Mouse (Mus musculus): ENCODE measurements at regions not wholly inside any gene's neighbourhood (a gene's known extent, or its start where the extent isn't known, plus 50 kb on each side); places are given as distances from the start of the nearest gene placed in this dataset.
A peak's percentile ranks its signal among the peaks of the same experiment; 100 is the strongest.

DNA sequence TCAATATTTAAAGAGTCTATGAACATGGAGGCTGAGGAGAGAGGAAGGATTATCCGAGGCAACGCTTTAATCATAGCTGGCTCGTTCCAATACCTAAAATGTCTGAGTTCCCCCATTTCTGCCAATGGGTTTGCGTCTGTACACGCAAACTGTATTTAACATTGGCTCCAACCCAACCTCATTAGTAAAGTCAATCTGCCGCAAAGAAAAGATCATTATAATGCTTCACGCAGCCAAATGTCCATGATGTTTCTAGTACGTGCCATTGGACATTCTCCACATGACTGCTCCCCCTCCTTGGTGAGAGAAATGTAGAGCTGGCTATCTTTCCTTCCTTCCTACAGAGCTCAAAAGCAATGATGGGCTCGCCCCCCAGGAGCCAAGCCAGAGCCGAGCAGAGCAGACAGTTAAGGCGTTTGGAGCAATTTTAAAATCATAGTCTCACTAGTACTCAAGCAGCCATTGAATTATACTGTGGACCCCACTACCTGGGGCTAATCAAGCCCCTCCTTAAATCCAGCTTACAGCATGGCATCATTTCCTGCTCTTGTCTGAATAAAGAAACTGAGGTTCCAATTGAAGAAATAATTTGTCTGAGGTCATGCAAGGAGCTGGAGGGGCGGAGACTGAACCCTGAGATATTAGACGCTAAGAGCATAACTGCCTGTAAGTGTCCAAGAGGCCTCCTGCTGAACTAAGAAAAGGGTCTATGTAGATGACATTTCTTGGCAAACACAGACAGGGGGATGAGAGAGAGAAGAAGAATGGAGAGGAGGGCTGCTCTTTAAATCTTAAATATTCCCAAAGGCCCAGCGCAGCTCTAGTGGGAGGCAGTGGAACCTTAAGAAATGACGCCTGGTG lies 88.5 kb upstream of the Adpgk start:
- Histone ChIP-seq H3K36me3 (ENCODE audit: control insufficient read depth, insufficient read depth, low read length) (no peaks in the 10 kb centered on the region), H3K27ac (ENCODE audit: insufficient read depth, low read depth, low read length) (no peak overlapping the region), H3K4me3 (ENCODE audit: low read depth, low read length) (no peak overlapping the region), H3K4me1 (ENCODE audit: control insufficient read depth, insufficient read depth, insufficient read length, low read length) (0 out of 2 replicates have a peak, but pooled peaks cover 2% of the 10 kb centered on the region), H3K27me3 (ENCODE audit: control insufficient read depth, insufficient read depth, low read length) (no peaks in the 10 kb centered on the region)
- TF ChIP-seq CTCF (IDR thresholded peaks at IDR 0.05; ENCODE audit: extremely low read depth, insufficient read length, insufficient replicate concordance, low read depth, low read length) (no peak), POLR2A (IDR thresholded peaks at IDR 0.05; ENCODE audit: low read depth, low read length) (no peak)
- whole genome bisulfite sequencing, result 90% methylated on average over 15 of the region's 15 CpGs

GRCm38 (mm10) chr9:59199495-59200196 lies 91.7 kb upstream of the Adpgk start:
- Histone ChIP-seq H3K27me3 (ENCODE audit: control insufficient read depth, insufficient read depth, low read length) (no peaks in the 10 kb centered on the region), H3K36me3 (ENCODE audit: control insufficient read depth, insufficient read depth, low read length) (no peaks in the 10 kb centered on the region), H3K4me3 (ENCODE audit: low read depth, low read length) (no peak overlapping the region), H3K4me1 (ENCODE audit: control insufficient read depth, insufficient read depth, insufficient read length, low read length) (0 out of 2 replicates have a peak, but pooled peaks cover 2% of the 10 kb centered on the region), H3K27ac (ENCODE audit: insufficient read depth, low read depth, low read length) (no peak overlapping the region)
- no peak for TF ChIP-seq POLR2A (IDR thresholded peaks at IDR 0.05; ENCODE audit: low read depth, low read length)
- no peak for TF ChIP-seq CTCF (IDR thresholded peaks at IDR 0.05; ENCODE audit: extremely low read depth, insufficient read length, insufficient replicate concordance, low read depth, low read length)
- 56% methylated on average over 19 of the region's 19 CpGs for WGBS

- no peak overlapping the region for H3K4me3 ChIP-seq (ENCODE audit: low read depth, low read length)
- H3K27ac ChIP-seq (ENCODE audit: insufficient read depth, low read depth, low read length), result no peak overlapping the region
- TF ChIP-seq POLR2A (IDR thresholded peaks at IDR 0.05; ENCODE audit: low read depth, low read length), result no peak
- TF ChIP-seq CTCF (IDR thresholded peaks at IDR 0.05; ENCODE audit: extremely low read depth, insufficient read length, insufficient replicate concordance, low read depth, low read length), result no peak
- 39% methylated on average over 6 of the region's 6 CpGs for WGBS
- H3K36me3 ChIP-seq (ENCODE audit: control insufficient read depth, insufficient read depth, low read length), result no peaks in the 10 kb centered on the region
- H3K27me3 ChIP-seq (ENCODE audit: control insufficient read depth, insufficient read depth, low read length), result no peaks in the 10 kb centered on the region
- 0 out of 2 replicates have a peak, but pooled peaks cover 2% of the 10 kb centered on the region for H3K4me1 ChIP-seq (ENCODE audit: control insufficient read depth, insufficient read depth, insufficient read length, low read length)
These were observed 93.0 kb upstream of the Adpgk start for GRCm38 (mm10) chr9:59198221-59198875.

- WGBS, result 79% methylated on average over 12 of the region's 12 CpGs
- no peaks in the 10 kb centered on the region for H3K36me3 ChIP-seq (ENCODE audit: control insufficient read depth, insufficient read depth, low read length)
- no peak overlapping the region for H3K27ac ChIP-seq (ENCODE audit: insufficient read depth, low read depth, low read length)
- 0 out of 2 replicates have a peak, but pooled peaks cover 2% of the 10 kb centered on the region for H3K4me1 ChIP-seq (ENCODE audit: control insufficient read depth, insufficient read depth, insufficient read length, low read length)
- no peaks in the 10 kb centered on the region for H3K27me3 ChIP-seq (ENCODE audit: control insufficient read depth, insufficient read depth, low read length)
- no peak overlapping the region for H3K4me3 ChIP-seq (ENCODE audit: low read depth, low read length)
- TF ChIP-seq CTCF (IDR thresholded peaks at IDR 0.05; ENCODE audit: extremely low read depth, insufficient read length, insufficient replicate concordance, low read depth, low read length) (no peak), POLR2A (IDR thresholded peaks at IDR 0.05; ENCODE audit: low read depth, low read length) (no peak)
These were observed 93.9 kb upstream of the Adpgk start for GRCm38 (mm10) chr9:59197506-59197905.

DNA sequence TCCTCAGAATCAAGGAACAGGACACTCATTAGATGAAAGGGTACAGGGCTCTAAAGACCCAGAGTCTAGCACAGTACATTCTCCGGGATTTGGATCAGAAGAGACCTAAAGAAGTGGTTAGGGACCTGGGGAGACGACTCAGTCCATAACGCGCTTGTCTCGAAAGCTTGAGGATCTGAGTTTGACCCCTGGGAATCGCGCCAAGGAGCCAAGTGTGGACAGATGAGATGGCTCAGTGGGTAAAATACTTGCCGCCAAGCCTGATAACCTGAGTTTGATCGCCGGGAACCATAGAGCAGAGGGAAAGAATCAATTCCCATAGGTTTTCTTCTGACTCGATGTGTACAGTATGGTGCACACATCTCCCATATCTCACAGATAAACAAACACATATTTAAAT lies 97.4 kb upstream of the Adpgk start:
- peaks cover 2% of the 10 kb centered on the region; the same call in 1 of the 2 replicates for H3K4me1 ChIP-seq (ENCODE audit: control insufficient read depth, insufficient read depth, insufficient read length, low read length)
- no peak overlapping the region for H3K4me3 ChIP-seq (ENCODE audit: low read depth, low read length)
- H3K27ac ChIP-seq (ENCODE audit: insufficient read depth, low read depth, low read length), result no peak overlapping the region
- no peaks in the 10 kb centered on the region for H3K36me3 ChIP-seq (ENCODE audit: control insufficient read depth, insufficient read depth, low read length)
- 85% methylated on average over 11 of the region's 11 CpGs for WGBS
- TF ChIP-seq CTCF (IDR thresholded peaks at IDR 0.05; ENCODE audit: extremely low read depth, insufficient read length, insufficient replicate concordance, low read depth, low read length) (no peak), POLR2A (IDR thresholded peaks at IDR 0.05; ENCODE audit: low read depth, low read length) (no peak)
- H3K27me3 ChIP-seq (ENCODE audit: control insufficient read depth, insufficient read depth, low read length), result no peaks in the 10 kb centered on the region

DNA sequence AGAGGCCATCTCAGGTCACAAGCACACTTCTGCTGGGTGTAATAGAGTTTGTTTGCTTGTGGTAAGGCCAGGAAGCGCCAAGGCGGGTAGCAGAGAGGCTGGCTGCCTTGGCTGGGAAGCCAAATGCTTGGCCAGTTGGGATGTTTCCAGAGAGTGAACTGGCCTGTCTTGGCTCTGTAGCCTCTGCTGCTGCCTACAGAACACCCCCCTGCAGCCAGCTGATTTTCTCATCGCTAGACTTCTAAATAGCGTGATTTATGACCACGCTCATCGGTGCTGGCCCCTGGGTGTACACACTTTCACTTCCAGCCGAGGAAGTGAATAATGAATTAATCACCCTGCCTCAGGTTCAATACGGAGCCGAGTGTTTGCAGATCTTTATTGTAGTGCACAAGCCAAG lies 102.2 kb upstream of the Adpgk start:
- TF ChIP-seq POLR2A (IDR thresholded peaks at IDR 0.05; ENCODE audit: low read depth, low read length) (no peak), CTCF (IDR thresholded peaks at IDR 0.05; ENCODE audit: extremely low read depth, insufficient read length, insufficient replicate concordance, low read depth, low read length) (no peak)
- H3K4me3 ChIP-seq (ENCODE audit: low read depth, low read length), result peak overlapping the region; percentile 11
- 6% methylated on average over 9 of the region's 9 CpGs for WGBS
- H3K27ac ChIP-seq (ENCODE audit: insufficient read depth, low read depth, low read length), result no peak overlapping the region; the same call in 1 of the 2 replicates
- no peaks in the 10 kb centered on the region for H3K27me3 ChIP-seq (ENCODE audit: control insufficient read depth, insufficient read depth, low read length)
- peaks cover 2% of the 10 kb centered on the region; the same call in 1 of the 2 replicates for H3K4me1 ChIP-seq (ENCODE audit: control insufficient read depth, insufficient read depth, insufficient read length, low read length)
- no peaks in the 10 kb centered on the region for H3K36me3 ChIP-seq (ENCODE audit: control insufficient read depth, insufficient read depth, low read length)

Measured in small intestine, adult 2 months (tissue).